Mouse (Mus musculus) kidney, adult 2 months (tissue): ENCODE results near the gene Bex1.

Experiments
- CTCF ChIP-seq: fragments of 200-500 bp; conservative IDR thresholded peaks from 2 replicates; pipeline ENCODE4 v1.5.1; 2011; ENCODE audit warnings: low read depth, mild to moderate bottlenecking, control low read depth, low read length, moderate library complexity, mixed read lengths; ENCODE audit not compliant: insufficient read depth, insufficient read length
- POLR2A ChIP-seq: fragments of 200-500 bp; IDR thresholded peaks from one replicate; pipeline ENCODE4 v1.6.1; 2011; ENCODE audit warnings: low read depth, low read length, control low read depth

- TF ChIP-seq CTCF (no peak), POLR2A (no peak)
These were observed 1.9 kb downstream of the Bex1 start for GRCm38 (mm10) chrX:136213396-136213795.
